Mouse (Mus musculus) lung, embryonic 16.5 days (tissue): ENCODE results near the gene Ecpas. TPM values are rescaled to one million over a fixed set of nuclear protein-coding genes. Genes with fewer than 3 reads are reported as not detected.

Experiments
- ATAC-seq: fragments of 200-750 bp; cut with Nextera tagmentation; 2 replicates; pipeline ENCODE4 v1.8.0; 2017; ENCODE audit warnings: low read depth, mild to moderate bottlenecking, moderate library complexity
- H3K27ac ChIP-seq: fragments of 300-500 bp; sonication (generic); 2 replicates; pipeline ENCODE4 v1.5.1; 2014; ENCODE audit warnings: mild to moderate bottlenecking, control low read depth, low read length
- H3K27me3 ChIP-seq: fragments of 300-500 bp; sonication (generic); 2 replicates; pipeline ENCODE4 v1.6.1; 2014; ENCODE audit warnings: low read depth, low read length, mixed read lengths; ENCODE audit not compliant: control insufficient read depth, insufficient read depth
- H3K36me3 ChIP-seq: fragments of 300-500 bp; sonication (generic); 2 replicates; pipeline ENCODE4 v1.6.1; 2014; ENCODE audit warnings: low read length; ENCODE audit not compliant: control insufficient read depth, insufficient read depth
- H3K4me1 ChIP-seq: fragments of 300-500 bp; sonication (generic); replicated peaks from 2 replicates; pipeline ENCODE4 v1.6.1; 2014; ENCODE audit warnings: low read length, mixed read lengths; ENCODE audit not compliant: control insufficient read depth, insufficient read depth
- H3K4me2 ChIP-seq: fragments of 300-500 bp; sonication (generic); 2 replicates; pipeline ENCODE4 v1.6.1; 2014; ENCODE audit warnings: low read depth, low read length, control low read depth
- H3K4me3 ChIP-seq: fragments of 300-500 bp; sonication (generic); 2 replicates; pipeline ENCODE4 v1.5.1; 2014; ENCODE audit warnings: mild to moderate bottlenecking, low read length, control low read depth
- H3K9ac ChIP-seq: fragments of 300-500 bp; sonication (generic); 2 replicates; pipeline ENCODE4 v1.6.1; 2014; ENCODE audit warnings: low read length, control low read depth
- H3K9me3 ChIP-seq: fragments of 300-500 bp; sonication (generic); 2 replicates; pipeline ENCODE4 v1.6.1; 2016; ENCODE audit warnings: low read length; ENCODE audit not compliant: control insufficient read depth
- WGBS: fragments of 180-500 bp; shearing (Covaris S2); extraction: QIAGEN DNeasy Blood & Tissue Kit; methylation state at CpG from one replicate; pipeline ENCODE4 v1.1.7; 2014; 5-methylcytosine and 5-hydroxymethylcytosine counted together
- polyA plus RNA-seq: library from polyadenylated mRNA; unstranded; fragments of >200 nt; fragmentation: Nextera tagmentation; extraction: Ambion mirVana; gene quantifications from 2 replicates; pipeline ENCODE4 v1.2.1, GENCODE M21; 2015

The Ecpas gene
- polyA plus RNA-seq, 1 experiment from 2014 or later, result 24.9 TPM

- Histone ChIP-seq H3K36me3 (no peaks in the 10 kb centered on the region), H3K9ac (no peak overlapping the region), H3K27ac (no peak overlapping the region), H3K4me1 (peaks cover 2% of the 10 kb centered on the region), H3K9me3 (no peaks in the 10 kb centered on the region), H3K4me3 (no peak overlapping the region), H3K4me2 (no peak overlapping the region), H3K27me3 (no peaks in the 10 kb centered on the region)
- WGBS, result 88% methylated on average over 4 of the region's 4 CpGs
- ATAC-seq, result no peak
Observed at GRCm38 (mm10) chr4:58890035-58890782, 22.3 kb downstream of the Ecpas start.

GRCm38 (mm10) chr4:58888568-58888967 lies 24.0 kb downstream of the Ecpas start:
- Histone ChIP-seq H3K4me2 (no peak overlapping the region), H3K9me3 (no peaks in the 10 kb centered on the region), H3K4me1 (peaks cover 2% of the 10 kb centered on the region), H3K4me3 (no peak overlapping the region), H3K9ac (no peak overlapping the region), H3K27ac (no peak overlapping the region), H3K27me3 (no peaks in the 10 kb centered on the region), H3K36me3 (no peaks in the 10 kb centered on the region)
- no peak for ATAC-seq
- 95% methylated on average over 1 of the region's 1 CpGs for WGBS

- no peak overlapping the region for H3K27ac ChIP-seq
- no peak overlapping the region for H3K4me2 ChIP-seq
- H3K9ac ChIP-seq, result no peak overlapping the region
- 72% methylated on average over 3 of the region's 3 CpGs for WGBS
- H3K4me3 ChIP-seq, result no peak overlapping the region
- peaks cover 2% of the 10 kb centered on the region; the same call in 1 of the 2 replicates for H3K4me1 ChIP-seq
- ATAC-seq, result no peak
- no peaks in the 10 kb centered on the region for H3K9me3 ChIP-seq
- H3K27me3 ChIP-seq, result no peaks in the 10 kb centered on the region
- H3K36me3 ChIP-seq, result no peaks in the 10 kb centered on the region
Observed at GRCm38 (mm10) chr4:58887626-58888025, 24.9 kb downstream of the Ecpas start.

GRCm38 (mm10) chr4:58886778-58887177 lies 25.8 kb downstream of the Ecpas start:
- Histone ChIP-seq H3K4me2 (no peak overlapping the region), H3K4me3 (no peak overlapping the region), H3K4me1 (peaks cover 2% of the 10 kb centered on the region; the same call in 1 of the 2 replicates), H3K36me3 (0 out of 2 replicates have a peak, but pooled peaks cover 1% of the 10 kb centered on the region), H3K27me3 (no peaks in the 10 kb centered on the region), H3K9ac (no peak overlapping the region), H3K9me3 (no peaks in the 10 kb centered on the region), H3K27ac (no peak overlapping the region)
- 80% methylated on average over 3 of the region's 3 CpGs for WGBS
- ATAC-seq, result no peak

GRCm38 (mm10) chr4:58885341-58885740 lies 27.2 kb downstream of the Ecpas start:
- no peaks in the 10 kb centered on the region for H3K27me3 ChIP-seq
- no peaks in the 10 kb centered on the region for H3K9me3 ChIP-seq
- H3K36me3 ChIP-seq, result 0 out of 2 replicates have a peak, but pooled peaks cover 2% of the 10 kb centered on the region
- H3K9ac ChIP-seq, result no peak overlapping the region
- H3K27ac ChIP-seq, result no peak overlapping the region
- no peak overlapping the region for H3K4me3 ChIP-seq
- no peak for ATAC-seq
- 44% methylated on average over 5 of the region's 5 CpGs for WGBS
- peaks cover 2% of the 10 kb centered on the region; the same call in 1 of the 2 replicates for H3K4me1 ChIP-seq
- no peak overlapping the region for H3K4me2 ChIP-seq

GRCm38 (mm10) chr4:58883841-58884240 lies 28.7 kb downstream of the Ecpas start:
- Histone ChIP-seq H3K27me3 (no peaks in the 10 kb centered on the region), H3K4me3 (no peak overlapping the region), H3K9me3 (no peaks in the 10 kb centered on the region), H3K27ac (no peak overlapping the region), H3K36me3 (0 out of 2 replicates have a peak, but pooled peaks cover 2% of the 10 kb centered on the region), H3K4me1 (peaks cover 2% of the 10 kb centered on the region; the same call in 1 of the 2 replicates), H3K9ac (no peak overlapping the region), H3K4me2 (no peak overlapping the region)
- WGBS, result 51% methylated on average over 2 of the region's 2 CpGs
- no peak for ATAC-seq

GRCm38 (mm10) chr4:58874373-58874772 lies 38.2 kb downstream of the Ecpas start:
- no peak for ATAC-seq
- Histone ChIP-seq H3K36me3 (peaks cover 2% of the 10 kb centered on the region; the same call in 1 of the 2 replicates), H3K4me3 (no peak overlapping the region), H3K4me1 (no peaks in the 10 kb centered on the region), H3K4me2 (no peak overlapping the region), H3K27me3 (no peaks in the 10 kb centered on the region), H3K27ac (no peak overlapping the region), H3K9me3 (no peaks in the 10 kb centered on the region), H3K9ac (no peak overlapping the region)
- 85% methylated on average over 4 of the region's 4 CpGs for WGBS

- H3K9ac ChIP-seq, result no peak overlapping the region
- 77% methylated on average over 6 of the region's 6 CpGs for WGBS
- H3K9me3 ChIP-seq, result no peaks in the 10 kb centered on the region
- H3K4me2 ChIP-seq, result no peak overlapping the region
- no peaks in the 10 kb centered on the region for H3K4me1 ChIP-seq
- no peaks in the 10 kb centered on the region for H3K27me3 ChIP-seq
- no peak overlapping the region for H3K27ac ChIP-seq
- no peak overlapping the region for H3K4me3 ChIP-seq
- ATAC-seq, result no peak
- H3K36me3 ChIP-seq, result no peaks in the 10 kb centered on the region
Observed at GRCm38 (mm10) chr4:58867242-58867641, 45.3 kb downstream of the Ecpas start.

GRCm38 (mm10) chr4:58832908-58833307 lies 79.6 kb downstream of the Ecpas start:
- Histone ChIP-seq H3K9me3 (no peaks in the 10 kb centered on the region), H3K4me2 (no peak overlapping the region), H3K9ac (no peak overlapping the region), H3K36me3 (peaks cover 3% of the 10 kb centered on the region; the same call in 1 of the 2 replicates), H3K4me3 (no peak overlapping the region), H3K27me3 (no peaks in the 10 kb centered on the region), H3K27ac (no peak overlapping the region), H3K4me1 (no peaks in the 10 kb centered on the region)
- no peak for ATAC-seq
- 72% methylated on average over 3 of the region's 3 CpGs for WGBS
